Mouse (Mus musculus): ENCODE data around the gene Clec9a. TPM values are rescaled to one million over a fixed set of nuclear protein-coding genes. Genes with fewer than 3 reads are reported as not detected.

The Clec9a gene
- polyA plus RNA-seq, 1 experiment, result 2.2 TPM

DNA sequence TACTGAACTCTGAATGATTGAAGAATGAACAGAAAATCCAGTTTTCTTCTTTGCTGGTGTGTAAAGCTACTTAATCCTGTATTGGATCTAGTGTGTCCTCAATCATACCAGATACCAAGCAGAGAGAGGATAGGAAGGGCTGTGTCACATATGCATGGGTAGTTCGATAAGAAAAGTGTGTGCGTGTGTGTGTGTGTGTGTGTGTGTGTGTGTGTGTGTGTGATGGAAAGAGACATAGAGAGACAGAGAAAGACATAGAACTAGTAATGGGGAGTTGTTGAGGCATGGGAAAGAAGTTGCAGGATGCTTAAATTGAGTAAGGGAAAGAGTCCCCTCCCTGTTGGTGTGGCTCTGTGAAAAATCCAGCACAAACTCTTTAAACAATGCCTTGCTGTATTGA, 22.9 kb upstream of the Clec9a start, which contains the start of gene Clec12b:
Gene Clec12b, minus strand, starts transcription at position 101 of the 400 bp plus-strand sequence.
- no peaks in the 10 kb centered on the region for H3K4me1 ChIP-seq (ENCODE audit: control insufficient read depth, insufficient read depth, low read length)
- TF ChIP-seq CTCF (IDR thresholded peaks at IDR 0.05; ENCODE audit: insufficient read depth, low read length), result no peak
- no peak for TF ChIP-seq POLR2A (IDR thresholded peaks at IDR 0.05; ENCODE audit: borderline replicate concordance, extremely low read depth, low read depth, low read length)
- 74% methylated on average over 2 of the region's 2 CpGs for WGBS
- no peak within 1 kb of the TSS for H3K4me3 ChIP-seq (replicated peaks; ENCODE audit: extremely low read depth, low read depth, low read length)
- DNase-seq, result no peak

DNA sequence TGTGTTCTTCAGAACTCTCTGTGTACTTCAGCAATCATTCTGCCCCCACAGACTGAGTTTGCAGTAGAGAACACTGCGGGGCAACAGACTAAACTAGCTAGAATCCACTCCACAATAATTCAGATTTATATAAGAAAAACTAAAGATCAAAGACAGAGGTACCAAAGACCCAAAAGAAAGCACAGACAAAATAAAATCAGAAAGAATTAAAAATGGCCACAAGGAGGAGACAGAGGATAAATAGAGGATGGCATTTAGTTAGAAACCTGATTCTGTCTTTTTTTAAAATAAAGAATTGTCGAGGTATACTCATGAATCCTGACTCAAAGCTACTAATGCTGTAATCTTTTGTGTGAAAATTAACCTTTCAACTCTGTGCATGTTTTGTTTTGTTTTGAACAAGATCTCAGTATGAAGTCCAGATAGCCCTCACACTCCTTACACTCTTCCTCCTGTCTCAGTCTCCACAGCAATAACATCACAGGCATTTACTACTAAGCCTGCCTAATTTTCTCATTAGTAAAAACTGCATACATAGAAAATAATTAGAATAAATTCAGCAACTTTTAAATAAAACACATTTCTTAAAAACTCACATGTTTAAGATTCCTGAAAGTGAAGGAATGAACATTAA, 15.5 kb upstream of the Clec9a start:
- H3K4me1 ChIP-seq (ENCODE audit: control insufficient read depth, insufficient read depth, low read length), result peaks cover 4% of the 10 kb centered on the region
- 24% methylated on average over 2 of the region's 2 CpGs for WGBS
- TF ChIP-seq CTCF (IDR thresholded peaks at IDR 0.05; ENCODE audit: insufficient read depth, low read length) (peak; percentile 48; the same call in 1 of the 2 replicates), POLR2A (IDR thresholded peaks at IDR 0.05; ENCODE audit: borderline replicate concordance, extremely low read depth, low read depth, low read length) (no peak)
- H3K4me3 ChIP-seq (replicated peaks; ENCODE audit: extremely low read depth, low read depth, low read length), result no peak overlapping the region
- DNase-seq, result no peak

DNA sequence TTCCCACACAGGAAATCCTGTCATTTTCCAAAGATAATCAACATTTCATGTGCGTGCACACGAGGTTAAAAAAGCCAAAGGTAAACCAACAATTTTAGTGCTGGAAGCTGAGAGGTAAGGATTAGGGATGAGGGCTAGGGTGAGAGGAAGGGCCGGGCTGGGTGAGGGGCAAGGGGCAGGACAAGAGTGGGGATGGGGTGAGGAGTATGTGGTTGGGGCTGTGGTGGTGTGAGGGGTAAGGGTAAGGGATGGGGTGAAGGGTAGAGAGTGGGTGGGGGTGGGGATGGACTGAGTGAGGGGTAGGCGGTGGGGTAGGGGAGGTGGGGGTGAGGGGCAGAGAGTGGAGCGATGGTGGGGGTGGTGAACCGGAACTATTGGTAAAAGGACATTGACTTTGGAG, 14.9 kb upstream of the Clec9a start:
- Histone ChIP-seq H3K4me1 (ENCODE audit: control insufficient read depth, insufficient read depth, low read length) (peaks cover 4% of the 10 kb centered on the region), H3K4me3 (replicated peaks; ENCODE audit: extremely low read depth, low read depth, low read length) (no peak overlapping the region)
- TF ChIP-seq POLR2A (IDR thresholded peaks at IDR 0.05; ENCODE audit: borderline replicate concordance, extremely low read depth, low read depth, low read length), result no peak
- no peak for TF ChIP-seq CTCF (IDR thresholded peaks at IDR 0.05; ENCODE audit: insufficient read depth, low read length)
- WGBS, result 57% methylated on average over 5 of the region's 6 CpGs
- DNase-seq, result no peak

- peaks cover 4% of the 10 kb centered on the region for H3K4me1 ChIP-seq (ENCODE audit: control insufficient read depth, insufficient read depth, low read length)
- no peak for DNase-seq
- no peak within 1 kb of the TSS for H3K4me3 ChIP-seq (replicated peaks; ENCODE audit: extremely low read depth, low read depth, low read length)
- TF ChIP-seq POLR2A (IDR thresholded peaks at IDR 0.05; ENCODE audit: borderline replicate concordance, extremely low read depth, low read depth, low read length) (no peak), CTCF (IDR thresholded peaks at IDR 0.05; ENCODE audit: insufficient read depth, low read length) (no peak)
- WGBS, result 65% methylated on average over 8 of the region's 8 CpGs
These were observed 11.7 kb upstream of the Clec9a start, which contains the start of gene Clec1b for GRCm38 (mm10) chr6:129396997-129397396. TSS of gene Clec1b (plus strand) at chr6:129397297.

- DNase-seq, result peak; percentile 6
- peaks cover 2% of the 10 kb centered on the region; the same call in 1 of the 2 replicates for H3K4me1 ChIP-seq (ENCODE audit: control insufficient read depth, insufficient read depth, low read length)
- WGBS, result 32% methylated on average over 6 of the region's 6 CpGs
- H3K4me3 ChIP-seq (replicated peaks; ENCODE audit: extremely low read depth, low read depth, low read length), result no peak overlapping the region
- TF ChIP-seq CTCF (IDR thresholded peaks at IDR 0.05; ENCODE audit: insufficient read depth, low read length) (no peak), POLR2A (IDR thresholded peaks at IDR 0.05; ENCODE audit: borderline replicate concordance, extremely low read depth, low read depth, low read length) (no peak)
These were observed 8.7 kb upstream of the Clec9a start for GRCm38 (mm10) chr6:129399945-129400344.

DNA sequence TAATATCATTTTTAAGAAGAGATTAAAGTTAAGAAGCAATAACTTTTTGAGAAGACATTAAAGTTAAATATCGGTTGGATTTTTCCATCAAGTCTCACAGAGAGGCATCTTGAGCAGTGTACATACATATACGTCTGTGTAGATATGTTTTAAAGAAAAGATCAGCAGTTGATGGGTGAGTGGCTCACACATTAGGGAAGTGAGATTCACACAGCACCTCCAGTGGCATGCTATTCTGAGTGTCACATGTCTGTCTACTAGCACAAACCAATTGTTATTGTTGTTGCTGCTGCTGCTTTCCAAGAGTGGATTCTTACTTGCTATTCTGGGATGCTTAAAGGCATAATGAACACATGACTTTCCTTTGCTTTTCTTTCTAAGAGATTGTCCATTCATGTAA, 6.3 kb upstream of the Clec9a start:
- H3K4me3 ChIP-seq (replicated peaks; ENCODE audit: extremely low read depth, low read depth, low read length), result no peak overlapping the region
- DNase-seq, result no peak
- WGBS, result 88% methylated on average over 2 of the region's 2 CpGs
- H3K4me1 ChIP-seq (ENCODE audit: control insufficient read depth, insufficient read depth, low read length), result peaks cover under 1% of the 10 kb centered on the region; the same call in 1 of the 2 replicates
- TF ChIP-seq CTCF (IDR thresholded peaks at IDR 0.05; ENCODE audit: insufficient read depth, low read length) (no peak), POLR2A (IDR thresholded peaks at IDR 0.05; ENCODE audit: borderline replicate concordance, extremely low read depth, low read depth, low read length) (no peak)

DNA sequence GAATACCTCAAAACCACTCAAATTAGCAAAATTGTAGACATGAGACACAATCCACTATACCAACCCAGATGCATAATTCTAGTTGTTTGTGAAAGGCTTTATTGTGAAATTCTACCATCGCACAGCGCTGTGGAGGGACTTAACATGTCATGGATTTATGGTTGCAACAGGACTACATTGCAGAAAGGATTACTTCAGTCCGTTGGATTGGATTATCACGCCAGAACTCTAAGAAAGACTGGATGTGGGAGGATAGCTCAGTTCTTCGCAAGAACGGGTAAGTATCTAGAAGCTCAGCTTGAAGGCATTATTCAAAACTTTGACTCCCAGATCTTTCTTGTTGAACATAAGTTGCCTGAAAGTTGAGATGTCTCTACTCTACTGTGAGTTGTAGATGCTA, 5.3 kb upstream of the Clec9a start:
- TF ChIP-seq POLR2A (IDR thresholded peaks at IDR 0.05; ENCODE audit: borderline replicate concordance, extremely low read depth, low read depth, low read length) (no peak), CTCF (IDR thresholded peaks at IDR 0.05; ENCODE audit: insufficient read depth, low read length) (no peak)
- no peak for DNase-seq
- Histone ChIP-seq H3K4me3 (replicated peaks; ENCODE audit: extremely low read depth, low read depth, low read length) (no peak overlapping the region), H3K4me1 (ENCODE audit: control insufficient read depth, insufficient read depth, low read length) (peaks cover 2% of the 10 kb centered on the region; the same call in 1 of the 2 replicates)
- 87% methylated on average over 6 of the region's 6 CpGs for WGBS

DNA sequence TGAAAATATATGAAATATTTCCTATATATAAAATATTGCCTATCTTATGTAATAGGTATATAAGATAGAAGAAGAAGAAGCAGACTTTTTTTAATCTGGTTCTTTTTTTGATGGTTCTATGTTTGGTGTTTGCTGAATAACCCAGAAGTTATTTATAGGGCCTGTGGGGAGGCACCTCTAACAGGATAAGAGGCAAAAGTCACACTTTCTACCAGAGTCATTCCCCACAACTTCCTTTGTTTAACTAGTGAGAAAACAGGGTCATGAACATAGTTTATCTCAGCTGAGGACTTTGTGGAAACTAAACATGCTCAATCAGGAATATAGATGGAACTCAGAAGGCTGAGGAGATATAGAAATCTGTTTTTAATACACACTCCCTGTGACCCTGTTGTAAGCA, 2.7 kb upstream of the Clec9a start:
- Histone ChIP-seq H3K4me1 (ENCODE audit: control insufficient read depth, insufficient read depth, low read length) (peaks cover 2% of the 10 kb centered on the region; the same call in 1 of the 2 replicates), H3K4me3 (replicated peaks; ENCODE audit: extremely low read depth, low read depth, low read length) (no peak overlapping the region)
- DNase-seq, result no peak
- TF ChIP-seq POLR2A (IDR thresholded peaks at IDR 0.05; ENCODE audit: borderline replicate concordance, extremely low read depth, low read depth, low read length) (no peak), CTCF (IDR thresholded peaks at IDR 0.05; ENCODE audit: insufficient read depth, low read length) (no peak)

- WGBS, result 20% methylated on average over 2 of the region's 2 CpGs
- DNase-seq, result no peak
- Histone ChIP-seq H3K4me3 (replicated peaks; ENCODE audit: extremely low read depth, low read depth, low read length) (no peak overlapping the region), H3K4me1 (ENCODE audit: control insufficient read depth, insufficient read depth, low read length) (peaks cover 2% of the 10 kb centered on the region; the same call in 1 of the 2 replicates)
- no peak for TF ChIP-seq POLR2A (IDR thresholded peaks at IDR 0.05; ENCODE audit: borderline replicate concordance, extremely low read depth, low read depth, low read length)
- TF ChIP-seq CTCF (IDR thresholded peaks at IDR 0.05; ENCODE audit: insufficient read depth, low read length), result no peak
These were observed 1.3 kb upstream of the Clec9a start for GRCm38 (mm10) chr6:129407324-129407723.

GRCm38 (mm10) chr6:129414177-129414576, 5.5 kb downstream of the Clec9a start:
- H3K4me3 ChIP-seq (replicated peaks; ENCODE audit: extremely low read depth, low read depth, low read length), result no peak overlapping the region
- TF ChIP-seq CTCF (IDR thresholded peaks at IDR 0.05; ENCODE audit: insufficient read depth, low read length), result no peak
- no peak for TF ChIP-seq POLR2A (IDR thresholded peaks at IDR 0.05; ENCODE audit: borderline replicate concordance, extremely low read depth, low read depth, low read length)
- DNase-seq, result no peak
- 74% methylated on average over 1 of the region's 1 CpGs for WGBS
- no peaks in the 10 kb centered on the region for H3K4me1 ChIP-seq (ENCODE audit: control insufficient read depth, insufficient read depth, low read length)

All from lung, adult 2 months (tissue).